Mouse (Mus musculus) kidney, adult 11 months (tissue): ENCODE measurements around the gene Igsf23.
"Not testable (repeated sequence)": the region's sequence is repeated elsewhere in the genome, so short reads cannot be mapped to it uniquely, and the experiment has no call there.

Source experiments
- DNase-seq: peaks from one replicate; pipeline ENCODE4 v3.0.0; 2022

Igsf23 gene

GRCm38 (mm10) chr7:19950589-19950988 is at the start of gene Igsf23:
Gene Igsf23, minus strand, starts transcription at chr7:19950756.
- no peak for DNase-seq

- not testable (repeated sequence) for DNase-seq
Measured at GRCm38 (mm10) chr7:19996721-19997120, 46.2 kb upstream of the Igsf23 start.

GRCm38 (mm10) chr7:19991165-19991564 is 40.6 kb upstream of the Igsf23 start, which contains the start of gene Nlrp9b:
Gene Nlrp9b, plus strand, starts transcription at chr7:19991465.
- DNase-seq: not testable (repeated sequence)

GRCm38 (mm10) chr7:19971516-19971915 is 21.0 kb upstream of the Igsf23 start:
- no peak for DNase-seq

- DNase-seq: no peak
Measured at GRCm38 (mm10) chr7:19970196-19970595, 19.6 kb upstream of the Igsf23 start.

- DNase-seq: no peak
Measured at GRCm38 (mm10) chr7:19969541-19970090, 19.1 kb upstream of the Igsf23 start.

- DNase-seq: no peak
Measured at GRCm38 (mm10) chr7:19969106-19969505, 18.6 kb upstream of the Igsf23 start.

GRCm38 (mm10) chr7:19964985-19965579 is 14.5 kb upstream of the Igsf23 start, which contains the start of gene Ceacam20:
Gene Ceacam20, plus strand, starts transcription at chr7:19965412.
- peak; percentile 20 for DNase-seq

GRCm38 (mm10) chr7:19962423-19962822 is 11.9 kb upstream of the Igsf23 start:
- no peak for DNase-seq

GRCm38 (mm10) chr7:19956341-19956781 is 5.8 kb upstream of the Igsf23 start:
- peak; percentile 82 for DNase-seq

GRCm38 (mm10) chr7:19955861-19956260 is 5.3 kb upstream of the Igsf23 start:
- DNase-seq: no peak

- no peak for DNase-seq
Measured at GRCm38 (mm10) chr7:19953054-19953453, 2.5 kb upstream of the Igsf23 start.

- peak; percentile 37 for DNase-seq
Measured at GRCm38 (mm10) chr7:19952320-19952986, 1.9 kb upstream of the Igsf23 start.

GRCm38 (mm10) chr7:19949996-19950395 is 560 bp downstream of the Igsf23 start:
- DNase-seq: no peak

- no peak for DNase-seq
Measured at GRCm38 (mm10) chr7:19948956-19949355, 1.6 kb downstream of the Igsf23 start.

GRCm38 (mm10) chr7:19945821-19946515 is 4.6 kb downstream of the Igsf23 start:
- no peak for DNase-seq

- DNase-seq: no peak
Measured at GRCm38 (mm10) chr7:19945201-19945600, 5.4 kb downstream of the Igsf23 start.

GRCm38 (mm10) chr7:19944709-19945108 is 5.8 kb downstream of the Igsf23 start:
- DNase-seq: no peak

- DNase-seq: peak; percentile 34
Measured at GRCm38 (mm10) chr7:19940256-19940655, 10.3 kb downstream of the Igsf23 start.

GRCm38 (mm10) chr7:19939555-19940235 is 10.9 kb downstream of the Igsf23 start:
- peak; percentile 83 for DNase-seq

- no peak for DNase-seq
Measured at GRCm38 (mm10) chr7:19937229-19937821, 13.2 kb downstream of the Igsf23 start.

- peak; percentile 47 for DNase-seq
Measured at GRCm38 (mm10) chr7:19935961-19936360, 14.6 kb downstream of the Igsf23 start.
